Mouse (Mus musculus) kidney, embryonic 15.5 days (tissue): ENCODE measurements at regions not wholly inside any gene's neighbourhood (a gene's known extent, or its start where the extent isn't known, plus 50 kb on each side); places are given as distances from the start of the nearest gene placed in this dataset.

ENCODE experiments used
- ATAC-seq: fragments of 200-750 bp; cut with Nextera tagmentation; replicated peaks from 2 replicates; pipeline ENCODE4 v1.8.0; 2017; ENCODE audit warnings: moderate TSS enrichment; ENCODE audit not compliant: low FRiP score
- H3K27ac ChIP-seq: fragments of 300-500 bp; sonication (generic); 2 replicates; pipeline ENCODE4 v1.5.1; 2015; ENCODE audit warnings: mild to moderate bottlenecking, inconsistent platforms
- H3K27me3 ChIP-seq: fragments of 300-500 bp; sonication (generic); 2 replicates; pipeline ENCODE4 v1.6.1; 2015; ENCODE audit warnings: inconsistent platforms
- H3K36me3 ChIP-seq: fragments of 300-500 bp; sonication (generic); 2 replicates; pipeline ENCODE4 v1.6.1; 2015; ENCODE audit warnings: inconsistent platforms
- H3K4me1 ChIP-seq: fragments of 300-500 bp; sonication (generic); 2 replicates; pipeline ENCODE4 v1.6.1; 2015; ENCODE audit warnings: inconsistent platforms
- H3K4me2 ChIP-seq: fragments of 300-500 bp; sonication (generic); 2 replicates; pipeline ENCODE4 v1.6.1; 2015; ENCODE audit warnings: moderate library complexity, mild to moderate bottlenecking, inconsistent platforms
- H3K4me3 ChIP-seq: fragments of 300-500 bp; sonication (generic); replicated peaks from 2 replicates; pipeline ENCODE4 v1.5.1; 2015; ENCODE audit warnings: mild to moderate bottlenecking, inconsistent platforms
- H3K9ac ChIP-seq: fragments of 300-500 bp; sonication (generic); 2 replicates; pipeline ENCODE4 v1.6.1; 2015; ENCODE audit warnings: mild to moderate bottlenecking, inconsistent platforms
- H3K9me3 ChIP-seq: fragments of 300-500 bp; sonication (generic); replicated peaks from 2 replicates; pipeline ENCODE4 v1.6.1; 2016; ENCODE audit warnings: inconsistent platforms
- WGBS: fragments of 180-500 bp; shearing (Covaris S2); methylation state at CpG from one replicate; pipeline ENCODE4 v1.1.7; 2015; ENCODE audit warnings: mixed read lengths; 5-methylcytosine and 5-hydroxymethylcytosine counted together

DNA sequence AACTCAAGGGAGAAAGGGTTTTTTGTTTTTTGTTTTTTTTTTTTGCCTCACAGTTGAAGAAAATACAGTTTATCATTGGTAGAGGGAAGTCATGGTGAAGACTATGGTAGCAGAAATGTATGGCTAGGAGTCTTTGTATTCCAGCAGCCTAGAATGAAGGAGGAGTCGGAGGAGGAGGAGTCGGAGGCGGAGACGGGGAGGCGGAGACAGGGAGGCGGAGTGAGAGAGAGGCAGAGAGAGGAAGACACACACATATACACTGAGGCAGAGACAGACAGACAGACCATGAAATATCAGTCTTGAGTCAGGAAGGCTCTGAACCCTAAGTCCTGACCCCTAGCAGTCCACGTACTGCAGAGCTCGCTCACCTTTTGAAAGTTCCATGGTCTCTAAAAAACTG lies 95.0 kb upstream of the Fhl2 start:
- ATAC-seq = no peak
- Histone ChIP-seq H3K4me3 (no peak overlapping the region), H3K9ac (no peak overlapping the region), H3K4me1 (no peaks in the 10 kb centered on the region), H3K27me3 (no peaks in the 10 kb centered on the region), H3K9me3 (no peaks in the 10 kb centered on the region), H3K27ac (peak overlapping the region; percentile 78), H3K4me2 (no peak overlapping the region), H3K36me3 (no peaks in the 10 kb centered on the region)
- 79% methylated on average over 8 of the region's 8 CpGs for WGBS

- Histone ChIP-seq H3K9me3 (no peaks in the 10 kb centered on the region), H3K27ac (peak overlapping the region; percentile 78), H3K4me1 (no peaks in the 10 kb centered on the region), H3K9ac (no peak overlapping the region), H3K4me3 (no peak overlapping the region), H3K27me3 (no peaks in the 10 kb centered on the region), H3K36me3 (no peaks in the 10 kb centered on the region), H3K4me2 (no peak overlapping the region)
- peak; percentile 73; the same call in 1 of the 2 replicates for ATAC-seq
- 84% methylated on average over 2 of the region's 2 CpGs for WGBS
These were observed 95.8 kb upstream of the Fhl2 start for GRCm38 (mm10) chr1:43292561-43292960.

DNA sequence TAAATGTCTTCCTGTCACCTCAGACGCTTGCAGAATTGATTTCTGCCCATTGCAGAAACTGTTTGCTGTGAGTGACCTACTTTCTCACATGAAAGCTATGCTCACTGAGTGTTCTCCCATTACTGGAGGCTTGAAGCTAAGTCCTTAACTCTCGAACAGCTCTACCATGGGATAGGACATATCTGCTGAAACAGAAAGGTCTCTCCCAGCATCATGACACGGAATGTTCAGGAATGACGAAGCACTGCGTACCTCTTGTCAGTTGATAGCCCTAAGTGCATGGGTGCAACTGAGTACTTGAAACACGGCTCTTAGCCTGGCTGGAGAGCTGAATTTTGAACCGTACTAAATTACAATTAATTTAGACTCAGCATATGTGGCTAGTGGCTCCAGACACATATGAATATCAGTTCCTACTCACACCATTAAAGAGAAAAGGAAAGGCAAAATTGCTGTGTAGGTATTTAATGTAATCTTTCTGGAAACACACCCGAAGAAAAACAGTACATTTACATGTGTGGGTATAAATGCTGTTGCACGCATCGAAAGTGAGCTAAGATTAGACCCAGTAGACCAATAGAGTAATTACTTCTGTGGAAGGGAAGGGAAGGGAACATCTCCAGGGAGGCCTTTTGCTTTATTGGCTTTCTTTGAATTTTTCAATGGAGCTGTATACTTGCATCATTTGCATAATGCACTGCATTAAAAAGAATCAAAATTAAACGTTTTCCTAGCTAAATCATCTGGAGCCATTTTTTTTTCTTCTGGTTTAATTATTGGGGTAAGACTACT lies 97.6 kb upstream of the Fhl2 start:
- 85% methylated on average over 11 of the region's 11 CpGs for WGBS
- no peaks in the 10 kb centered on the region for H3K9me3 ChIP-seq
- no peak overlapping the region for H3K4me2 ChIP-seq
- H3K36me3 ChIP-seq = no peaks in the 10 kb centered on the region
- H3K4me3 ChIP-seq = no peak overlapping the region
- no peak overlapping the region for H3K27ac ChIP-seq
- H3K4me1 ChIP-seq = no peaks in the 10 kb centered on the region
- H3K27me3 ChIP-seq = no peaks in the 10 kb centered on the region
- no peak overlapping the region for H3K9ac ChIP-seq
- no peak for ATAC-seq

DNA sequence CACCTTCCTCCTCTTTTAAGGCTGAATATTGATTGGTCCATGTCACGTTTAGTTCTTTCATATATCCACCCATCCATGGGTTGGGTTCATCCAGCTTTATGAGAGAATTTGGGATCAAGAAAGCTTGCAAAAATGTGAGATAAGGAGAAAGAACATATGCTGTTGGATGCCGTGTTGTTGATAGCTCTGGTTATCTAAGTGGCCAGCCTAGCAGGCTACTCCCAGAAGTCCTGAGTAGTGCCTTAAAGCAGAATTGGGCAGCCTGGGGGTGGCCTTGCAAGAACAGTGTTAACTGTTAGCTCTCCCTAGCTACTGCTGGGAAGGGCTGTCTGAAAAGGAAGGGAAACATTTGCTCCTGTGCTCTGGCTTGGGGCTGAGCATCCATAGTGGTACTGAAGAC lies 100.8 kb upstream of the Fhl2 start:
- H3K4me2 ChIP-seq = no peak overlapping the region
- ATAC-seq = no peak
- H3K4me1 ChIP-seq = peaks cover 12% of the 10 kb centered on the region
- WGBS = 80% methylated on average over 2 of the region's 2 CpGs
- H3K36me3 ChIP-seq = no peaks in the 10 kb centered on the region
- H3K4me3 ChIP-seq = no peak overlapping the region
- no peak overlapping the region for H3K9ac ChIP-seq
- H3K9me3 ChIP-seq = no peaks in the 10 kb centered on the region
- no peak overlapping the region for H3K27ac ChIP-seq
- no peaks in the 10 kb centered on the region for H3K27me3 ChIP-seq

GRCm38 (mm10) chr1:43298746-43299145 lies 102.0 kb upstream of the Fhl2 start:
- peaks cover 13% of the 10 kb centered on the region for H3K4me1 ChIP-seq
- no peaks in the 10 kb centered on the region for H3K36me3 ChIP-seq
- no peak overlapping the region for H3K4me3 ChIP-seq
- H3K4me2 ChIP-seq = no peak overlapping the region
- no peaks in the 10 kb centered on the region for H3K27me3 ChIP-seq
- ATAC-seq = no peak
- no peak overlapping the region for H3K9ac ChIP-seq
- H3K27ac ChIP-seq = no peak overlapping the region
- H3K9me3 ChIP-seq = no peaks in the 10 kb centered on the region
- 86% methylated on average over 3 of the region's 3 CpGs for WGBS

GRCm38 (mm10) chr1:43299490-43300302 lies 102.9 kb upstream of the Fhl2 start:
- no peaks in the 10 kb centered on the region for H3K27me3 ChIP-seq
- peak; percentile 59; the same call in 1 of the 2 replicates for ATAC-seq
- no peaks in the 10 kb centered on the region for H3K9me3 ChIP-seq
- no peak overlapping the region for H3K9ac ChIP-seq
- no peaks in the 10 kb centered on the region for H3K36me3 ChIP-seq
- H3K4me1 ChIP-seq = peaks cover 13% of the 10 kb centered on the region
- 52% methylated on average over 7 of the region's 7 CpGs for WGBS
- H3K4me3 ChIP-seq = no peak overlapping the region
- H3K27ac ChIP-seq = no peak overlapping the region
- no peak overlapping the region for H3K4me2 ChIP-seq

DNA sequence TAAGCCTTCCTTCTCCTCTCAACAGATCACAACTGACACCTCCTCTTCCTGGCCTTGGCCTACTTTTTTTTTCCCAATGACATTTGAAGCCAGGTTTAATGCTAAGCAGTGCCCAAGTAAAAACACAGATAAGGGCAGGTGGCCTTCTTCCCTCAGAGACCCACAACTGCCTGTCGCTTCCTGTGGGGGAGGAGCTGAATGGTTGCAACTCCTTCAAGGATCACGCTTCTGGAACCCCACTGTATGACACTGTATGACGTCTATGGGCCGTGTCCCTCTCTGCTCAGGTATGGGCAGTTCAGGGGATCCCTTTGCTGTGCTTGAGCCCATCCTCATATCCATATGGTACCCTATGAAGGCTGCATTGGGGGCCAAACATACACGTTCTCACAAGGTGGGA lies 103.9 kb upstream of the Fhl2 start:
- Histone ChIP-seq H3K27me3 (no peaks in the 10 kb centered on the region), H3K9ac (no peak overlapping the region), H3K4me1 (peaks cover 19% of the 10 kb centered on the region), H3K4me2 (no peak overlapping the region), H3K27ac (no peak overlapping the region), H3K36me3 (no peaks in the 10 kb centered on the region), H3K4me3 (no peak overlapping the region), H3K9me3 (no peaks in the 10 kb centered on the region)
- WGBS = 66% methylated on average over 5 of the region's 5 CpGs
- no peak for ATAC-seq

GRCm38 (mm10) chr1:43301866-43302571 lies 105.2 kb upstream of the Fhl2 start:
- Histone ChIP-seq H3K27ac (no peak overlapping the region), H3K27me3 (no peaks in the 10 kb centered on the region), H3K4me1 (peaks cover 23% of the 10 kb centered on the region), H3K9ac (no peak overlapping the region), H3K4me2 (no peak overlapping the region), H3K4me3 (no peak overlapping the region), H3K36me3 (no peaks in the 10 kb centered on the region), H3K9me3 (no peaks in the 10 kb centered on the region)
- ATAC-seq = no peak
- 43% methylated on average over 7 of the region's 7 CpGs for WGBS

GRCm38 (mm10) chr1:43302657-43303056 lies 105.9 kb upstream of the Fhl2 start:
- H3K27ac ChIP-seq = no peak overlapping the region
- no peak for ATAC-seq
- H3K4me3 ChIP-seq = no peak overlapping the region
- no peak overlapping the region for H3K9ac ChIP-seq
- no peaks in the 10 kb centered on the region for H3K36me3 ChIP-seq
- WGBS = 73% methylated on average over 7 of the region's 7 CpGs
- H3K9me3 ChIP-seq = no peaks in the 10 kb centered on the region
- H3K4me1 ChIP-seq = peaks cover 23% of the 10 kb centered on the region
- H3K4me2 ChIP-seq = no peak overlapping the region
- no peaks in the 10 kb centered on the region for H3K27me3 ChIP-seq

DNA sequence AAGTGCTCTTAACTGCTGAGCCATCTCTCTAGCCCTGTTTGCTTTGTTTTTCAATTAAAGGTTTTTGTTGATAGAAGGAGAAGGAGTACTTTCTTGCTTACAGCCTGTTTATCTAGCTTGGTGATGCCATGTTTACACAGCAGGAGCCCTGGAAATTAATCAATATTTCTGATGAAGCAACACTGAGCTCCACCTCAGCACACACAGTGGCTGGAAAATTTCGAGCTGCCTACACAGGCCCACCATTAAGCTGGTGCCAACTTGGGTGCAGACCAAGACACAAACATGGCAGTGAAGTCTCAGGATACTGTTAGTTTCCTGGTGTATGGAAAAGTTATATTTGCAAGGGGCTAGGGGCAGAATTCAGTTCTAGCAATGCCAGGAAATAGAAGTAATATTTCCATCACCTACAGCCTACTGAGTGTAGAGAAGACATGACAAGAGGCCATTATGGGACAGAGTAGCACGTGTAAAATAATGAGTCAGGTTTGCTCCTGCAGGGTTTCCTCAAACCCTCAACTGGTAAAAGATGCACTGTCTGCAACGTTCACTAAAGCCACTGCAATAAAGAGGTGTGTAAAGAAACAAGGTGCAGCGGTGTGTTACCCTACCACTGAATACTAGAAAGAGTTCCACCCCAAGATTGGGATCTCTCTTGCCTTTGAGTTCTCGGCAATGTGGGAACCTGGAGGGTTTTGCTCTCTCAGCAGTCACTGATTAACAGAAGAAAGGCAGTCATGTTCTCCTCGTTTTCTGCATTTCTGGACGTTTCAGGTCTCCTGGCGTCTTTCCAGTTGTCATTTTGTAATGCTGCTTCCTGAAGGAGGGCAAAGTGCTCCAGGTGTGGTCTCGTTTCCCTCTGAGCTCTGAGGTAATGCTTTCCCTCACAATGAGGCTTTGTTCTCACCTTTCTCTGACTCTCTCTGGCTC lies 108.8 kb upstream of the Fhl2 start:
- Histone ChIP-seq H3K27me3 (no peaks in the 10 kb centered on the region), H3K4me1 (peaks cover 24% of the 10 kb centered on the region), H3K4me2 (no peak overlapping the region), H3K36me3 (no peaks in the 10 kb centered on the region), H3K9ac (no peak overlapping the region), H3K9me3 (no peaks in the 10 kb centered on the region), H3K27ac (peak overlapping the region; percentile 57), H3K4me3 (no peak overlapping the region)
- peak; percentile 63 for ATAC-seq
- 45% methylated on average over 9 of the region's 9 CpGs for WGBS
